Mouse (Mus musculus) neural tube, embryonic 12.5 days (tissue): ENCODE results near the gene Wbp1l. TPM values are rescaled to one million over a fixed set of nuclear protein-coding genes. Genes with fewer than 3 reads are reported as not detected.
A peak's percentile ranks its signal among the peaks of the same experiment; 100 is the strongest.

Experiments used
- ATAC-seq: fragments of 200-750 bp; cut with Nextera tagmentation; 2 replicates; pipeline ENCODE4 v1.8.0; 2017; ENCODE audit warnings: low read depth, mild to moderate bottlenecking, moderate TSS enrichment, moderate library complexity; ENCODE audit not compliant: low FRiP score
- H3K27ac ChIP-seq: fragments of 300-500 bp; sonication (generic); 2 replicates; pipeline ENCODE4 v1.5.1; 2016
- H3K27me3 ChIP-seq: fragments of 300-500 bp; sonication (generic); replicated peaks from 2 replicates; pipeline ENCODE4 v1.6.1; 2016; ENCODE audit warnings: mild to moderate bottlenecking
- H3K36me3 ChIP-seq: fragments of 300-500 bp; sonication (generic); 2 replicates; pipeline ENCODE4 v1.6.1; 2016; ENCODE audit warnings: mild to moderate bottlenecking
- H3K4me1 ChIP-seq: fragments of 300-500 bp; sonication (generic); 2 replicates; pipeline ENCODE4 v1.6.1; 2016
- H3K4me2 ChIP-seq: fragments of 300-500 bp; sonication (generic); replicated peaks from 2 replicates; pipeline ENCODE4 v1.6.1; 2016; ENCODE audit warnings: mild to moderate bottlenecking
- H3K4me3 ChIP-seq: fragments of 300-500 bp; sonication (generic); 2 replicates; pipeline ENCODE4 v1.5.1; 2016
- H3K9ac ChIP-seq: fragments of 300-500 bp; sonication (generic); 2 replicates; pipeline ENCODE4 v1.6.1; 2016; ENCODE audit warnings: mild to moderate bottlenecking
- H3K9me3 ChIP-seq: fragments of 300-500 bp; sonication (generic); 2 replicates; pipeline ENCODE4 v1.6.1; 2016; ENCODE audit warnings: mild to moderate bottlenecking
- WGBS: fragments of 180-500 bp; shearing (Covaris S2); methylation state at CpG from one replicate; pipeline ENCODE4 v1.1.7; 2016; 5-methylcytosine and 5-hydroxymethylcytosine counted together
- polyA plus RNA-seq: library from polyadenylated mRNA; unstranded; fragments of >200 nt; fragmentation: Nextera tagmentation; extraction: Ambion mirVana; gene quantifications from 2 replicates; pipeline ENCODE4 v1.2.1, GENCODE M21; 2016

Wbp1l gene
- polyA plus RNA-seq, 1 experiment from 2014 or later: 54.8 TPM

DNA sequence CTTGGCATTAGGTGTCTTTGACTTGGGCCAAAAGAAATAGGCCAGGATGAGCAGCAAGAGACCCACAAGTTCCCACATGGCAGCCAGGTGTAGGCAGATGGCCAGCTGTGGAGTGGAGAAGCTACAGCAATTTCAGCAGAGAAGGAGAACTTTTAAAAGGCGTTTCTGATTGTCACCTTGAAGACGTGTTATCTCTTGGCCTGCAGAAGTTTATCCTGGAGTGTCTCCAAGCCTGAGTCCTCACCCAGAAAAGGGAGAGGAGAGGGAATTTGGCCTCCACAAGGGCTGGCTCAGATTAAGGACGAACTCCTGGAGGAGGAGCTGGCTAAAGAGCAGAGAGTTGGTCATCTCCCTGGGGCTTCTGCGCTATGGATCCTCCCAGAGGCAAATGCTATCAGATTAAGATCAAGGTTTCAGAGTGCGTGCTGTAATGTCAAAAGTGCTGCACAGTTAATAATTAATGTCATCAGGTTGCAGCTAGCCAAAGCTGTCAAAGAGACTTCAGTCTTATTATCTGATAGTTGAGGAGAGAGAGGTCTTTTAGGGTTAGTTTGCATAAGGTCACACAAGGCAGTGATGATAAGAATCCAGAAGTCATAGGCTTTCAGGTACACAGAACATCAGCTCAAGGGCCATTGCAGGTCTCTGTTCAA is 74.0 kb downstream of the Wbp1l start, which contains the start of gene Cyp17a1:
TSS of gene Cyp17a1 (minus strand) at position 407 of the 653 bp plus-strand sequence.
- H3K9ac ChIP-seq: no peak within 1 kb of the TSS
- no peak for ATAC-seq
- H3K4me3 ChIP-seq: no peak within 1 kb of the TSS
- H3K27me3 ChIP-seq: no peaks in the 10 kb centered on the region; the same call in 1 of the 2 replicates
- H3K4me1 ChIP-seq: no peaks in the 10 kb centered on the region
- WGBS: 75% methylated on average over 5 of the region's 5 CpGs
- no peaks in the 10 kb centered on the region for H3K36me3 ChIP-seq
- no peak within 1 kb of the TSS for H3K27ac ChIP-seq
- H3K4me2 ChIP-seq: no peak within 1 kb of the TSS
- no peaks in the 10 kb centered on the region for H3K9me3 ChIP-seq

DNA sequence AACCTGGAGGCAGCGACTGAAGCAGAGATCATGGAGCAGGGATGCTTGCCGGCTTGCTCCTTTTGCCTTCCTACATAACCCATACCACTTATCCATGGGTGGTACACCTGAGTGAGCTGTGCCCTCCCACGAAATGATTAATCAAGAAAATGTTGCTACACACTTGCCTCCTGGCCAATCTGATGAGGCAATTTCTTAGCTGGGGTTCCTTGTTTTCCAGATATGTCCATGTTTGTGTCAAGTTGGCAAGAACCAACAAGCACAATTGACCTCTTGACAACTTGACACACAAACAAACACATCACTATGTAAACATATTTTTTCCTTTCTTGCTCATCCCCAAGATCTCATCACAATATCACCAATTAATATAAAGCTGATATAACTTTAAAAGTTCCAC is 76.8 kb downstream of the Wbp1l start:
- H3K4me3 ChIP-seq: no peak overlapping the region
- no peaks in the 10 kb centered on the region; the same call in 1 of the 2 replicates for H3K27me3 ChIP-seq
- no peak overlapping the region for H3K27ac ChIP-seq
- 91% methylated on average over 3 of the region's 3 CpGs for WGBS
- no peak for ATAC-seq
- H3K9me3 ChIP-seq: no peaks in the 10 kb centered on the region
- no peak overlapping the region for H3K4me2 ChIP-seq
- H3K4me1 ChIP-seq: no peaks in the 10 kb centered on the region
- no peaks in the 10 kb centered on the region for H3K36me3 ChIP-seq
- no peak overlapping the region for H3K9ac ChIP-seq

GRCm38 (mm10) chr19:46679720-46680383 is 81.0 kb downstream of the Wbp1l start:
- ATAC-seq: no peak
- 72% methylated on average over 12 of the region's 12 CpGs for WGBS
- no peak overlapping the region for H3K9ac ChIP-seq
- H3K9me3 ChIP-seq: no peaks in the 10 kb centered on the region
- H3K4me2 ChIP-seq: no peak overlapping the region
- H3K4me3 ChIP-seq: no peak overlapping the region
- H3K4me1 ChIP-seq: no peaks in the 10 kb centered on the region
- no peak overlapping the region for H3K27ac ChIP-seq
- no peaks in the 10 kb centered on the region for H3K36me3 ChIP-seq
- no peaks in the 10 kb centered on the region for H3K27me3 ChIP-seq

- H3K9me3 ChIP-seq: no peaks in the 10 kb centered on the region
- no peaks in the 10 kb centered on the region for H3K27me3 ChIP-seq
- H3K9ac ChIP-seq: peak within 1 kb of the TSS; percentile 69
- peak within 1 kb of the TSS; percentile 63 for H3K4me2 ChIP-seq
- H3K4me3 ChIP-seq: peak within 1 kb of the TSS; percentile 62
- peak; percentile 85 for ATAC-seq
- no peak within 1 kb of the TSS for H3K27ac ChIP-seq
- H3K36me3 ChIP-seq: peaks cover 1% of the 10 kb centered on the region; the same call in 1 of the 2 replicates
- WGBS: 3% methylated on average over 44 of the region's 44 CpGs
- peaks cover 9% of the 10 kb centered on the region; the same call in 1 of the 2 replicates for H3K4me1 ChIP-seq
Observed at GRCm38 (mm10) chr19:46689460-46690372, 90.8 kb downstream of the Wbp1l start, which contains the start of gene Borcs7. Gene Borcs7 (plus strand): TSS chr19:46689906.

DNA sequence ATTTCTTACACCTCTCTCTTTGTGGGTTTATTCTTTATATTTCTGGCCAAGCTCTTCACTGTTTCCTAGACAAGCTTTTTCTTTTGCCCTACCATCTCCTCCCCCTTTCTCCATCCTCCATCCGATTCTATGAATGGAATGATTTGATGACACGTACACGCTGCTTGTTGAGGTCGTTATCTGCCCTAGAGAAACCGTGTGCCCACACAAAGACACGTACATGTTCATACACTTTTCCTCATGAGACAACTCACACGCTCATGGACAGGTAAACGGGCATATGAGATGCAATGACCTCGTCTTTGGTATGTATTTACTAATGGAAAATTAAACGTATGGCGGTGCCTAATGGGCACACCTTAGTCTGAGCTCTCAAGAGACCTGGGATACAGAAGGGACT is 91.5 kb downstream of the Wbp1l start:
- H3K27me3 ChIP-seq: no peaks in the 10 kb centered on the region
- peaks cover 9% of the 10 kb centered on the region; the same call in 1 of the 2 replicates for H3K4me1 ChIP-seq
- H3K9ac ChIP-seq: peak overlapping the region; percentile 69
- no peaks in the 10 kb centered on the region for H3K9me3 ChIP-seq
- H3K36me3 ChIP-seq: peaks cover 8% of the 10 kb centered on the region; the same call in 1 of the 2 replicates
- ATAC-seq: peak; percentile 65
- 79% methylated on average over 11 of the region's 11 CpGs for WGBS
- peak overlapping the region; percentile 62 for H3K4me3 ChIP-seq
- H3K4me2 ChIP-seq: peak overlapping the region; percentile 63
- no peak overlapping the region for H3K27ac ChIP-seq

DNA sequence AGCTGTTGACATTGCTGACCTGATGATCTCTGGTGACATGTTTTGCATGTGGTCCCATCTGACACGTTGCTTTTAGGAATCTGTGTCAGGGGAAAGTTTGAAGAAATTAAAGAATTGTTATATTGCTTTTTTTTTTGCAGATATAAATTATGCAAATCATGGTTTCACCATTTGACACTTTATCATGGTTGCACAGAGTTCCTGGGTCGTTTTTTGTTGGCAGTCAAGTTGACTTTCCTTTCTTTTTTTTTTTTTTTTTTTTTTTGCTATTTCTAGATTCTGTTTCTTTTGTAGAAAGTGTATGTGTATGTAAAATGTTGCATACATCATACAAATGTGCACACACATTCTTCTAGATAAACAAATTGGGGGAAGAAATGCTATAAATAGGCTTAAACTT is 92.2 kb downstream of the Wbp1l start:
- H3K4me3 ChIP-seq: no peak overlapping the region
- no peak overlapping the region for H3K27ac ChIP-seq
- H3K4me2 ChIP-seq: no peak overlapping the region
- 84% methylated on average over 2 of the region's 2 CpGs for WGBS
- H3K9ac ChIP-seq: no peak overlapping the region
- H3K9me3 ChIP-seq: no peaks in the 10 kb centered on the region
- peaks cover 9% of the 10 kb centered on the region; the same call in 1 of the 2 replicates for H3K4me1 ChIP-seq
- H3K27me3 ChIP-seq: no peaks in the 10 kb centered on the region
- H3K36me3 ChIP-seq: peaks cover 8% of the 10 kb centered on the region; the same call in 1 of the 2 replicates
- ATAC-seq: no peak

GRCm38 (mm10) chr19:46693146-46693545 is 94.3 kb downstream of the Wbp1l start:
- Histone ChIP-seq H3K27ac (no peak overlapping the region), H3K9ac (no peak overlapping the region), H3K36me3 (peaks cover 12% of the 10 kb centered on the region; the same call in 1 of the 2 replicates), H3K4me3 (no peak overlapping the region), H3K4me1 (peaks cover 9% of the 10 kb centered on the region; the same call in 1 of the 2 replicates), H3K4me2 (no peak overlapping the region), H3K9me3 (no peaks in the 10 kb centered on the region), H3K27me3 (no peaks in the 10 kb centered on the region)
- ATAC-seq: no peak
- 84% methylated on average over 4 of the region's 4 CpGs for WGBS

GRCm38 (mm10) chr19:46696482-46696881 is 97.6 kb downstream of the Wbp1l start:
- H3K4me2 ChIP-seq: no peak overlapping the region
- WGBS: 91% methylated on average over 8 of the region's 8 CpGs
- ATAC-seq: no peak
- H3K4me1 ChIP-seq: no peaks in the 10 kb centered on the region
- H3K9ac ChIP-seq: no peak overlapping the region
- no peak overlapping the region for H3K27ac ChIP-seq
- no peaks in the 10 kb centered on the region for H3K27me3 ChIP-seq
- H3K9me3 ChIP-seq: no peaks in the 10 kb centered on the region
- H3K4me3 ChIP-seq: no peak overlapping the region
- H3K36me3 ChIP-seq: peaks cover 19% of the 10 kb centered on the region; the same call in 1 of the 2 replicates

GRCm38 (mm10) chr19:46696943-46697342 is 98.1 kb downstream of the Wbp1l start:
- Histone ChIP-seq H3K4me3 (no peak overlapping the region), H3K4me2 (no peak overlapping the region), H3K4me1 (no peaks in the 10 kb centered on the region), H3K36me3 (peaks cover 19% of the 10 kb centered on the region; the same call in 1 of the 2 replicates), H3K9me3 (no peaks in the 10 kb centered on the region), H3K9ac (no peak overlapping the region), H3K27me3 (no peaks in the 10 kb centered on the region), H3K27ac (no peak overlapping the region)
- 92% methylated on average over 7 of the region's 7 CpGs for whole genome bisulfite sequencing
- no peak for ATAC-seq

- Histone ChIP-seq H3K4me2 (no peak overlapping the region), H3K27ac (no peak overlapping the region), H3K4me3 (no peak overlapping the region), H3K27me3 (no peaks in the 10 kb centered on the region), H3K9ac (no peak overlapping the region), H3K4me1 (no peaks in the 10 kb centered on the region), H3K36me3 (peaks cover 19% of the 10 kb centered on the region; the same call in 1 of the 2 replicates), H3K9me3 (no peaks in the 10 kb centered on the region)
- 50% methylated on average over 19 of the region's 19 CpGs for WGBS
- no peak for ATAC-seq
Observed at GRCm38 (mm10) chr19:46697840-46698517, 99.1 kb downstream of the Wbp1l start.

DNA sequence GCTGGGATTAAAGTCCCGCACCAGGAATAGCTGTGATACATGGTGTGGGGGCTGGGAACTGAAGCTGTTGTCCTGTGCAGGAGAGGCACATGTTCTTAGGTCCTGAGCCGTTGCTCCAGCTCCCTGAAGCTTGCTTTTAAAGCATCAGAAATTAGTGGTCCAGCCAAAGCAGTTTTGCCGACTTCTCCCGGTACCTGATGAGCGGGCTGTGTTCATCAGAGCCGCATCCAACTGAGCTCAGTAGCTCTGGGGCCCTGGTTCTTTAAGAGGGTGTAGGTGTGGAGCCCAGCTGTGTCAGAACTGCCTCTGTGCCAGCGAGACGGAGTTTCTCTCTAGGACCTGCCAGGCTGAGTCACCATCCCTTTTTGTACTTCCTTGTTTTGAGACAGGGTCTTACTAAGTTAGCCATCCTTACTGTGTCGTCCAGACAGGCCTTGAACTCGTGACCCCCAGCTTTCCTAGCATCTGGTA is 100.2 kb downstream of the Wbp1l start:
- ATAC-seq: no peak
- no peak overlapping the region for H3K4me2 ChIP-seq
- H3K4me3 ChIP-seq: no peak overlapping the region
- no peaks in the 10 kb centered on the region for H3K4me1 ChIP-seq
- peaks cover 19% of the 10 kb centered on the region; the same call in 1 of the 2 replicates for H3K36me3 ChIP-seq
- no peaks in the 10 kb centered on the region for H3K27me3 ChIP-seq
- H3K9ac ChIP-seq: no peak overlapping the region
- no peaks in the 10 kb centered on the region for H3K9me3 ChIP-seq
- 81% methylated on average over 10 of the region's 10 CpGs for WGBS
- no peak overlapping the region for H3K27ac ChIP-seq
